Mouse (Mus musculus) heart, embryonic 12.5 days (tissue): ENCODE data around the gene Sympk. TPM values are rescaled to one million over a fixed set of nuclear protein-coding genes. Genes with fewer than 3 reads are reported as not detected.

Experiments
- ATAC-seq: fragments of 200-750 bp; cut with Nextera tagmentation; 2 replicates; pipeline ENCODE4 v1.8.0; 2017; ENCODE audit warnings: moderate TSS enrichment, moderate library complexity; ENCODE audit not compliant: insufficient number of reproducible peaks, low FRiP score
- H3K27ac ChIP-seq: fragments of 300-500 bp; sonication (generic); 2 replicates; pipeline ENCODE4 v1.5.1; 2016; ENCODE audit warnings: mild to moderate bottlenecking, moderate library complexity; ENCODE audit not compliant: poor library complexity, severe bottlenecking
- H3K27me3 ChIP-seq: fragments of 300-500 bp; sonication (generic); replicated peaks from 2 replicates; pipeline ENCODE4 v1.6.1; 2016; ENCODE audit warnings: mild to moderate bottlenecking, moderate library complexity
- H3K36me3 ChIP-seq: fragments of 300-500 bp; sonication (generic); 2 replicates; pipeline ENCODE4 v1.6.1; 2016; ENCODE audit warnings: mild to moderate bottlenecking, moderate library complexity
- H3K4me1 ChIP-seq: fragments of 300-500 bp; sonication (generic); replicated peaks from 2 replicates; pipeline ENCODE4 v1.6.1; 2016; ENCODE audit warnings: mild to moderate bottlenecking
- H3K4me2 ChIP-seq: fragments of 300-500 bp; sonication (generic); 2 replicates; pipeline ENCODE4 v1.6.1; 2016; ENCODE audit warnings: mild to moderate bottlenecking, moderate library complexity
- H3K4me3 ChIP-seq: fragments of 300-500 bp; sonication (generic); 2 replicates; pipeline ENCODE4 v1.5.1; 2016; ENCODE audit warnings: mild to moderate bottlenecking
- H3K9ac ChIP-seq: fragments of 300-500 bp; sonication (generic); 2 replicates; pipeline ENCODE4 v1.6.1; 2016; ENCODE audit warnings: mild to moderate bottlenecking, moderate library complexity
- H3K9me3 ChIP-seq: fragments of 300-500 bp; sonication (generic); replicated peaks from 2 replicates; pipeline ENCODE4 v1.6.1; 2016; ENCODE audit warnings: mild to moderate bottlenecking, moderate library complexity
- WGBS: fragments of 180-500 bp; shearing (Covaris S2); methylation state at CpG from one replicate; pipeline ENCODE4 v1.1.7; 2016; 5-methylcytosine and 5-hydroxymethylcytosine counted together
- polyA plus RNA-seq: library from polyadenylated mRNA; unstranded; fragments of >200 nt; fragmentation: Nextera tagmentation; extraction: Ambion mirVana; gene quantifications from 2 replicates; pipeline ENCODE4 v1.2.1, GENCODE M21; 2016

Sympk gene
- polyA plus RNA-seq, 1 experiment from 2014 or later = 33.2 TPM

- Histone ChIP-seq H3K36me3 (peaks cover 71% of the 10 kb centered on the region), H3K4me1 (0 out of 2 replicates have a peak, but pooled peaks cover 8% of the 10 kb centered on the region), H3K4me3 (no peak overlapping the region), H3K27me3 (no peaks in the 10 kb centered on the region), H3K9ac (no peak overlapping the region), H3K27ac (no peak overlapping the region), H3K9me3 (peaks cover 7% of the 10 kb centered on the region; the same call in 1 of the 2 replicates), H3K4me2 (no peak overlapping the region)
- WGBS = 88% methylated on average over 15 of the region's 15 CpGs
- ATAC-seq = no peak
Observed at GRCm38 (mm10) chr7:19052345-19053135, 28.4 kb downstream of the Sympk start.

- H3K36me3 ChIP-seq = peaks cover 65% of the 10 kb centered on the region
- no peak overlapping the region for H3K9ac ChIP-seq
- no peak overlapping the region for H3K4me2 ChIP-seq
- H3K4me3 ChIP-seq = no peak overlapping the region
- no peaks in the 10 kb centered on the region for H3K27me3 ChIP-seq
- peaks cover 7% of the 10 kb centered on the region; the same call in 1 of the 2 replicates for H3K9me3 ChIP-seq
- no peak overlapping the region for H3K27ac ChIP-seq
- H3K4me1 ChIP-seq = 0 out of 2 replicates have a peak, but pooled peaks cover 8% of the 10 kb centered on the region
- WGBS = 92% methylated on average over 7 of the region's 7 CpGs
- ATAC-seq = no peak
Observed at GRCm38 (mm10) chr7:19053136-19053532, 29.0 kb downstream of the Sympk start.

GRCm38 (mm10) chr7:19054047-19054776 lies 30.0 kb downstream of the Sympk start, which contains the start of gene Rsph6a:
TSS of gene Rsph6a (plus strand) at chr7:19054690.
- Histone ChIP-seq H3K9me3 (peaks cover 7% of the 10 kb centered on the region; the same call in 1 of the 2 replicates), H3K9ac (0 out of 2 replicates have a peak within 1 kb of the TSS, but pooled peaks have one; percentile 27), H3K27me3 (no peaks in the 10 kb centered on the region), H3K4me1 (0 out of 2 replicates have a peak, but pooled peaks cover 8% of the 10 kb centered on the region), H3K36me3 (peaks cover 54% of the 10 kb centered on the region), H3K4me3 (peak within 1 kb of the TSS; percentile 14; the same call in 1 of the 2 replicates), H3K4me2 (peak within 1 kb of the TSS; percentile 56), H3K27ac (no peak within 1 kb of the TSS)
- ATAC-seq = no peak
- WGBS = 36% methylated on average over 33 of the region's 33 CpGs

GRCm38 (mm10) chr7:19054777-19055076 lies 30.6 kb downstream of the Sympk start:
- H3K27me3 ChIP-seq = no peaks in the 10 kb centered on the region
- H3K4me1 ChIP-seq = 0 out of 2 replicates have a peak, but pooled peaks cover 8% of the 10 kb centered on the region
- peaks cover 49% of the 10 kb centered on the region for H3K36me3 ChIP-seq
- 0 out of 2 replicates have a peak overlapping the region, but pooled peaks have one; percentile 27 for H3K9ac ChIP-seq
- H3K27ac ChIP-seq = no peak overlapping the region
- peak overlapping the region; percentile 56 for H3K4me2 ChIP-seq
- peak overlapping the region; percentile 14; the same call in 1 of the 2 replicates for H3K4me3 ChIP-seq
- peaks cover 7% of the 10 kb centered on the region; the same call in 1 of the 2 replicates for H3K9me3 ChIP-seq
- WGBS = 72% methylated on average over 9 of the region's 9 CpGs
- ATAC-seq = no peak

- H3K9ac ChIP-seq = no peak overlapping the region
- H3K27me3 ChIP-seq = no peaks in the 10 kb centered on the region
- no peak overlapping the region for H3K27ac ChIP-seq
- 87% methylated on average over 8 of the region's 8 CpGs for WGBS
- H3K4me2 ChIP-seq = no peak overlapping the region
- H3K4me1 ChIP-seq = 0 out of 2 replicates have a peak, but pooled peaks cover 8% of the 10 kb centered on the region
- H3K36me3 ChIP-seq = peaks cover 45% of the 10 kb centered on the region
- H3K9me3 ChIP-seq = peaks cover 7% of the 10 kb centered on the region; the same call in 1 of the 2 replicates
- ATAC-seq = no peak
- no peak overlapping the region for H3K4me3 ChIP-seq
Observed at GRCm38 (mm10) chr7:19055108-19055507, 30.9 kb downstream of the Sympk start.

- Histone ChIP-seq H3K4me3 (no peak overlapping the region), H3K4me2 (no peak overlapping the region), H3K27ac (no peak overlapping the region), H3K27me3 (no peaks in the 10 kb centered on the region), H3K36me3 (peaks cover 24% of the 10 kb centered on the region), H3K4me1 (0 out of 2 replicates have a peak, but pooled peaks cover 8% of the 10 kb centered on the region), H3K9ac (no peak overlapping the region), H3K9me3 (peaks cover 7% of the 10 kb centered on the region; the same call in 1 of the 2 replicates)
- 75% methylated on average over 10 of the region's 10 CpGs for WGBS
- no peak for ATAC-seq
Observed at GRCm38 (mm10) chr7:19057405-19057804, 33.2 kb downstream of the Sympk start.

GRCm38 (mm10) chr7:19065896-19066295 lies 41.7 kb downstream of the Sympk start:
- no peak overlapping the region for H3K27ac ChIP-seq
- no peak for ATAC-seq
- peaks cover 49% of the 10 kb centered on the region for H3K27me3 ChIP-seq
- H3K4me3 ChIP-seq = peak overlapping the region; percentile 4; the same call in 1 of the 2 replicates
- WGBS = 47% methylated on average over 13 of the region's 13 CpGs
- H3K9ac ChIP-seq = 0 out of 2 replicates have a peak overlapping the region, but pooled peaks have one; percentile 2
- H3K4me1 ChIP-seq = no peaks in the 10 kb centered on the region
- H3K36me3 ChIP-seq = no peaks in the 10 kb centered on the region
- H3K9me3 ChIP-seq = peaks cover 10% of the 10 kb centered on the region; the same call in 1 of the 2 replicates
- H3K4me2 ChIP-seq = no peak overlapping the region

- no peak overlapping the region for H3K9ac ChIP-seq
- peaks cover 10% of the 10 kb centered on the region; the same call in 1 of the 2 replicates for H3K9me3 ChIP-seq
- WGBS = 42% methylated on average over 14 of the region's 14 CpGs
- no peaks in the 10 kb centered on the region for H3K36me3 ChIP-seq
- H3K4me2 ChIP-seq = no peak overlapping the region
- ATAC-seq = no peak
- no peaks in the 10 kb centered on the region for H3K4me1 ChIP-seq
- H3K27ac ChIP-seq = no peak overlapping the region
- peaks cover 49% of the 10 kb centered on the region for H3K27me3 ChIP-seq
- no peak overlapping the region for H3K4me3 ChIP-seq
Observed at GRCm38 (mm10) chr7:19067063-19067462, 42.9 kb downstream of the Sympk start.

- ATAC-seq = no peak
- Histone ChIP-seq H3K4me1 (no peaks in the 10 kb centered on the region), H3K27ac (no peak overlapping the region), H3K4me2 (no peak overlapping the region), H3K36me3 (no peaks in the 10 kb centered on the region), H3K27me3 (peaks cover 49% of the 10 kb centered on the region), H3K4me3 (no peak overlapping the region), H3K9me3 (peaks cover 10% of the 10 kb centered on the region; the same call in 1 of the 2 replicates), H3K9ac (no peak overlapping the region)
- 46% methylated on average over 14 of the region's 14 CpGs for WGBS
Observed at GRCm38 (mm10) chr7:19067935-19068334, 43.8 kb downstream of the Sympk start.

GRCm38 (mm10) chr7:19068707-19069106 lies 44.5 kb downstream of the Sympk start:
- WGBS = 3% methylated on average over 2 of the region's 2 CpGs
- Histone ChIP-seq H3K4me2 (no peak overlapping the region), H3K27me3 (peaks cover 47% of the 10 kb centered on the region), H3K9me3 (peaks cover 10% of the 10 kb centered on the region; the same call in 1 of the 2 replicates), H3K27ac (no peak overlapping the region), H3K4me3 (no peak overlapping the region), H3K36me3 (no peaks in the 10 kb centered on the region), H3K9ac (no peak overlapping the region), H3K4me1 (no peaks in the 10 kb centered on the region)
- ATAC-seq = no peak

- 49% methylated on average over 3 of the region's 3 CpGs for WGBS
- Histone ChIP-seq H3K36me3 (no peaks in the 10 kb centered on the region), H3K4me3 (no peak overlapping the region), H3K27me3 (peaks cover 39% of the 10 kb centered on the region), H3K4me2 (no peak overlapping the region), H3K4me1 (no peaks in the 10 kb centered on the region), H3K9ac (no peak overlapping the region), H3K9me3 (peaks cover 10% of the 10 kb centered on the region; the same call in 1 of the 2 replicates), H3K27ac (no peak overlapping the region)
- ATAC-seq = no peak
Observed at GRCm38 (mm10) chr7:19069500-19069899, 45.3 kb downstream of the Sympk start.
